Mouse (Mus musculus) intestine, embryonic 14.5 days (tissue): ENCODE measurements around the gene Plagl1. TPM values are rescaled to one million over a fixed set of nuclear protein-coding genes. Genes with fewer than 3 reads are reported as not detected.

Source experiments
- ATAC-seq: fragments of 200-750 bp; cut with Nextera tagmentation; replicated peaks from 2 replicates; pipeline ENCODE4 v1.8.0; 2017; ENCODE audit warnings: low read depth, moderate number of reproducible peaks, moderate TSS enrichment, moderate library complexity; ENCODE audit not compliant: low FRiP score, low TSS enrichment
- DNase-seq: peaks from one replicate; pipeline ENCODE4 v3.0.0-alpha.2; 2018; ENCODE audit warnings: low spot score
- H3K27ac ChIP-seq: fragments of 300-500 bp; sonication (generic); 2 replicates; pipeline ENCODE4 v1.5.1; 2014; ENCODE audit warnings: low read depth, mild to moderate bottlenecking, control low read depth
- H3K27me3 ChIP-seq: fragments of 300-500 bp; sonication (generic); replicated peaks from 2 replicates; pipeline ENCODE4 v1.6.1; 2014; ENCODE audit warnings: low read length, control low read depth; ENCODE audit not compliant: control insufficient read depth, insufficient read depth
- H3K36me3 ChIP-seq: fragments of 300-500 bp; sonication (generic); 2 replicates; pipeline ENCODE4 v1.6.1; 2014; ENCODE audit warnings: low read length, control low read depth; ENCODE audit not compliant: control insufficient read depth, insufficient read depth
- H3K4me1 ChIP-seq: fragments of 300-500 bp; sonication (generic); replicated peaks from 2 replicates; pipeline ENCODE4 v1.6.1; 2014; ENCODE audit warnings: low read length, control low read depth, mixed read lengths; ENCODE audit not compliant: control insufficient read depth, insufficient read depth
- H3K4me2 ChIP-seq: fragments of 300-500 bp; sonication (generic); 2 replicates; pipeline ENCODE4 v1.6.1; 2014; ENCODE audit warnings: low read length
- H3K4me3 ChIP-seq: fragments of 300-500 bp; sonication (generic); 2 replicates; pipeline ENCODE4 v1.5.1; 2014; ENCODE audit warnings: low read depth, low read length, control low read depth, mixed read lengths
- H3K9ac ChIP-seq: fragments of 300-500 bp; sonication (generic); 2 replicates; pipeline ENCODE4 v1.6.1; 2014; ENCODE audit warnings: mild to moderate bottlenecking, low read length
- H3K9me3 ChIP-seq: fragments of 300-500 bp; sonication (generic); 2 replicates; pipeline ENCODE4 v1.6.1; 2016; ENCODE audit warnings: low read length, control low read depth; ENCODE audit not compliant: control insufficient read depth
- WGBS: fragments of 180-500 bp; shearing (Covaris S2); extraction: QIAGEN DNeasy Blood & Tissue Kit; methylation state at CpG from one replicate; pipeline ENCODE4 v1.1.7; 2014; 5-methylcytosine and 5-hydroxymethylcytosine counted together
- polyA plus RNA-seq: library from polyadenylated mRNA; unstranded; fragments of >200 nt; fragmentation: Nextera tagmentation; extraction: Ambion mirVana; gene quantifications from 2 replicates; pipeline ENCODE4 v1.2.1, GENCODE M21; 2014

Plagl1 gene
- polyA plus RNA-seq, 1 experiment from 2014 or later, result 266 TPM

- ATAC-seq, result no peak
- 36% methylated on average over 7 of the region's 7 CpGs for WGBS
- Histone ChIP-seq H3K4me3 (no peak overlapping the region), H3K27ac (peak overlapping the region; percentile 64; the same call in 1 of the 2 replicates), H3K9ac (no peak overlapping the region), H3K36me3 (peaks cover 80% of the 10 kb centered on the region), H3K27me3 (no peaks in the 10 kb centered on the region), H3K9me3 (no peaks in the 10 kb centered on the region), H3K4me2 (no peak overlapping the region), H3K4me1 (peaks cover 7% of the 10 kb centered on the region; the same call in 1 of the 2 replicates)
- no peak for DNase-seq
These were observed 119.9 kb downstream of the Plagl1 start for GRCm38 (mm10) chr10:13180211-13180610.

Other genes starting within 250 kb of the Plagl1 start
- gene Utrn, start 191.1 kb upstream of the Plagl1 start, polyA plus RNA-seq, result 55.1 and 55.5 TPM in 2 replicates
- 1.9 and 3.2 TPM in 2 replicates for gene Stx11, start 96.2 kb upstream of the Plagl1 start, polyA plus RNA-seq
- gene Sf3b5, start 55.2 kb upstream of the Plagl1 start, polyA plus RNA-seq, result 47.6 and 52.0 TPM in 2 replicates
- not detected in 2 replicates for gene Zc2hc1b, start 117.5 kb downstream of the Plagl1 start, polyA plus RNA-seq
- 80.1 and 87.2 TPM in 2 replicates for gene Ltv1, start 132.7 kb downstream of the Plagl1 start, polyA plus RNA-seq